Mouse (Mus musculus) spleen, postnatal 14 days (tissue): Measurements from ENCODE around the gene Dnah3.

Experiments
- DNase-seq, 2 experiments: peaks; one replicate each; pipeline ENCODE4 v3.0.0; 2021 to 2022; ENCODE audit warnings: low spot score in 2 of 2

Gene Dnah3

DNA sequence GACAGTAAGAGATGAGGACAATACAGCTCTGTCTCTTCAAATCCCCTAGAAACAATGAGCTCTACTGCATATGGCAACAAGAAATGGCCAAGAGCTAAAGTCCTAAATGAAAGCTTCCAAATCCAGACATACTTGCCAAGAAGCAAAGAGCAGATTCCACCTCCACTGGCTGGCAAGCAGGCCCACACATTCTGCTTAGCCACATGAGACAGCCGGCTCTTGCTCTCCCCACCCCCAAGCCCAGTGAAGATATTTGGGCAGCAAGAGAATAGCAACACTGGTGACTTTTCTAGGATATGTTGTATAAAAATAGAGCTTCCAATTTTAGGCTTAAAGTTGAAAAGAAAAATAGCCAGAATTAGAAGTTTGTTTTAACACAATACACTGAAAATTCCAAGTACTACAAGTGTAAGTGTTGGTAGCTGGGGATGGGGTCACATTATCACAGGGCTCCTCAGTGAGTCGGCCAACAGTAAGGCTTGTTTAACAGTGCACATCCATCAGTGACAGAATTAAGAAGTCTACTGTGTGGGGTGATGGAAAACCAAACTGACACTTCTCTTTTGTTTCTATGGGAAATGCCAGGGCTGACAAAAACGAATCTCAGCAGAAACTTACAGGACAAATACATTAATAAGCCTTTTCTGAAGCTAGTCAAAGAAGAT lies 219.2 kb downstream of the Dnah3 start:
- DNase-seq, result no peak

DNA sequence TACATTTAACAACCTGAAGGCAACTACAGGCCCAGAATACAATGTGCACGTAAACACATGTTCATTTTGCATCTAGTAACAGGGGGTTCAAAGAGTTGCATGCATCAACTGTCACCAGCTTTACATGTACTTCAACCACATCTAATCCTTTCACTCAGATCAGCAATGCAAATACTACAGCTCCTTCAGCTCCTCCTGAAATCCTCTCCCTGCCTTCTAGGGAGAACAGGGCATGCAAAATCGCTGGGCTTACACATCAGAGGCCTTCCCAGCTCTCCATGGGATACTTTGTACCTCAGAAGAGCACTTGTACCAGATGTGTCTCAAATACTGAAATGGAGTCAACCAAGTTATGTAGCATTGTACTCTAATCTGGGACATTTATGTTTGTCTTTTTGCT lies 222.0 kb downstream of the Dnah3 start:
- DNase-seq, result no peak
